ENCODE assay signal across 20 mouse cellular contexts in the genomic region with DNA sequence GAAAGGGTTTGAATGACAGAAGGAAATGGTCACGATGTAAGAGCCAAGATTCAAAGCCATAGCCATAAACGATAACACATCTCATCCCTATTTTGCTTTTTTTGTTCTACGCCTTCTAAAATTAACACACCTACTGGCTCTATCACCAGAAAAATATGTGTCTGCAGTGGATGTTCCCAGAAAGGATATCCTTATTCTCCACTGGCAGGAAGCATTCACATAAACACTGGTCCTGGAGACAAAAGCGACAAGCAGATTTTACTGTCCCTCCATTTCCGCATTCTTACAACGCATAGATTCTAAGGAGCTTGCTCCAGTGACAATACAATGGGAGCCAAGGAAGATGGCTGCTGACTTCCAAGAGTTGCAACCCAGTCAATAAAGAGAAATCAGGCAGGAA. TPM values are rescaled to one million over a fixed set of nuclear protein-coding genes. Genes with fewer than 3 reads are reported as not detected.
A peak's percentile ranks its signal among the peaks of the same experiment; 100 is the strongest.
DNase-seq lines count a peak whose midpoint lies in the region; ATAC-seq lines count a peak whose summit lies in the region.
"Had no signal": no experiment of that assay in that cellular context is flagged by ENCODE, and none has a peak within 500 bp of the region (broad histone marks: within the 10 kb centered on the region; RNA-seq: fewer than 3 reads in every experiment).

No protein-coding gene starts in this region.

- 0 out of 2 replicates have a peak overlapping the region, but pooled peaks have one; percentile 19 for H3K27ac ChIP-seq in hindbrain, embryonic 13.5 days
- H3K27ac ChIP-seq in hindbrain, embryonic 10.5 days = no peak overlapping the region
- 0 out of 2 replicates have a peak overlapping the region, but pooled peaks have one; percentile 3 for H3K27ac ChIP-seq in midbrain, embryonic 14.5 days (replicated peaks; ENCODE audit: low read depth, low read length)
- H3K27ac ChIP-seq in midbrain, embryonic 15.5 days = no peak overlapping the region
- H3K27ac ChIP-seq: embryonic facial prominence, embryonic 15.5 days; forebrain, embryonic 15.5 days; heart, embryonic 15.5 days had no signal

- ATAC-seq in hindbrain, embryonic 13.5 days (ENCODE audit: low FRiP score) = no peak
- ATAC-seq in midbrain, embryonic 14.5 days (ENCODE audit: low FRiP score, low TSS enrichment) = no peak
- no peak for ATAC-seq in midbrain, embryonic 15.5 days (replicated peaks)
- ATAC-seq: forebrain, embryonic 15.5 days; hindbrain, embryonic 16.5 days; inflammation-experienced regulatory T-cells, adult 6 months had no signal

- peaks cover 5% of the 10 kb centered on the region for H3K4me1 ChIP-seq in hindbrain, embryonic 13.5 days (replicated peaks)
- H3K4me1 ChIP-seq in hindbrain, embryonic 10.5 days (replicated peaks) = 0 out of 2 replicates have a peak, but pooled peaks cover 3% of the 10 kb centered on the region
- H3K4me1 ChIP-seq in midbrain, embryonic 14.5 days (ENCODE audit: control insufficient read depth, insufficient read depth, low read length) = no peaks in the 10 kb centered on the region
- H3K4me1 ChIP-seq in midbrain, embryonic 15.5 days = no peaks in the 10 kb centered on the region; the same call in 1 of the 2 replicates
- H3K4me1 ChIP-seq: embryonic facial prominence, embryonic 15.5 days; forebrain, embryonic 10.5 days had no signal

- DNase-seq in hindbrain, embryonic 10.5 days (ENCODE audit: low spot score) = no peak
- DNase-seq in midbrain, embryonic 14.5 days = no peak
- DNase-seq in lung, postnatal 14 days = peak; percentile 9
- no peak for DNase-seq in cerebellum, adult 11-12 months
- no peak for DNase-seq in thymus, postnatal 36 days
- DNase-seq: adrenal gland, adult 2 months; adrenal gland, postnatal 25 days; cerebellum, adult 8-10 months; cerebellum, postnatal 14 days; embryo, embryonic 11 days; gastrocnemius, postnatal 25 days had no signal

- H3K4me3 ChIP-seq in hindbrain, embryonic 13.5 days = no peak overlapping the region
- no peak overlapping the region for H3K4me3 ChIP-seq in hindbrain, embryonic 10.5 days
- no peak overlapping the region for H3K4me3 ChIP-seq in midbrain, embryonic 14.5 days (replicated peaks; ENCODE audit: low read depth, low read length)
- no peak overlapping the region for H3K4me3 ChIP-seq in midbrain, embryonic 15.5 days
- H3K4me3 ChIP-seq: embryonic facial prominence, embryonic 15.5 days; erythroblast, embryonic 14.5 days; forebrain, embryonic 10.5 days; forebrain, embryonic 15.5 days; heart, embryonic 15.5 days had no signal

- H3K36me3 ChIP-seq in hindbrain, embryonic 13.5 days = no peaks in the 10 kb centered on the region
- peaks cover 58% of the 10 kb centered on the region for H3K36me3 ChIP-seq in hindbrain, embryonic 10.5 days
- H3K36me3 ChIP-seq in midbrain, embryonic 14.5 days (ENCODE audit: control insufficient read depth, insufficient read depth, low read length) = peaks cover 5% of the 10 kb centered on the region; the same call in 1 of the 2 replicates
- no peaks in the 10 kb centered on the region for H3K36me3 ChIP-seq in midbrain, embryonic 15.5 days (replicated peaks)
- H3K36me3 ChIP-seq: embryonic facial prominence, embryonic 15.5 days; forebrain, embryonic 15.5 days; heart, embryonic 15.5 days had no signal

- H3K9ac ChIP-seq in hindbrain, embryonic 13.5 days = no peak overlapping the region
- no peak overlapping the region for H3K9ac ChIP-seq in midbrain, embryonic 14.5 days (replicated peaks; ENCODE audit: low read length)
- H3K9ac ChIP-seq in midbrain, embryonic 15.5 days = no peak overlapping the region
- H3K9ac ChIP-seq: embryonic facial prominence, embryonic 15.5 days; forebrain, embryonic 15.5 days; heart, embryonic 15.5 days had no signal

- no peaks in the 10 kb centered on the region for H3K27me3 ChIP-seq in hindbrain, embryonic 13.5 days
- no peaks in the 10 kb centered on the region for H3K27me3 ChIP-seq in hindbrain, embryonic 10.5 days (ENCODE audit: insufficient read depth, poor library complexity, severe bottlenecking)
- H3K27me3 ChIP-seq in midbrain, embryonic 14.5 days (ENCODE audit: control insufficient read depth, insufficient read depth, low read length) = no peaks in the 10 kb centered on the region
- H3K27me3 ChIP-seq in midbrain, embryonic 15.5 days (replicated peaks) = no peaks in the 10 kb centered on the region
- H3K27me3 ChIP-seq: embryonic facial prominence, embryonic 15.5 days; forebrain, embryonic 15.5 days; heart, embryonic 15.5 days had no signal

- H3K4me2 ChIP-seq in hindbrain, embryonic 13.5 days = no peak overlapping the region
- H3K4me2 ChIP-seq in midbrain, embryonic 14.5 days (ENCODE audit: low read length) = no peak overlapping the region
- H3K4me2 ChIP-seq in midbrain, embryonic 15.5 days = no peak overlapping the region
- H3K4me2 ChIP-seq: embryonic facial prominence, embryonic 15.5 days; forebrain, embryonic 15.5 days; heart, embryonic 15.5 days had no signal

- WGBS in hindbrain, embryonic 13.5 days = 87% methylated on average over 6 of the region's 6 CpGs
- WGBS in hindbrain, embryonic 10.5 days = 93% methylated on average over 6 of the region's 6 CpGs
- 93% methylated on average over 6 of the region's 6 CpGs for WGBS in midbrain, embryonic 14.5 days
- 92% methylated on average over 6 of the region's 6 CpGs for WGBS in midbrain, embryonic 15.5 days

- no peaks in the 10 kb centered on the region for H3K9me3 ChIP-seq in hindbrain, embryonic 13.5 days
- H3K9me3 ChIP-seq in hindbrain, embryonic 10.5 days = no peaks in the 10 kb centered on the region
- no peaks in the 10 kb centered on the region for H3K9me3 ChIP-seq in midbrain, embryonic 14.5 days (ENCODE audit: control insufficient read depth, low read length)
- H3K9me3 ChIP-seq in midbrain, embryonic 15.5 days = no peaks in the 10 kb centered on the region
- H3K9me3 ChIP-seq: embryonic facial prominence, embryonic 15.5 days; forebrain, embryonic 10.5 days; forebrain, embryonic 15.5 days; heart, embryonic 15.5 days had no signal

RNA-seq across cellular contexts. Expression of a gene that starts 57.3 kb away (rescaled TPM):
- 20.1 and 23.6 TPM in 2 replicates for polyA plus RNA-seq in hindbrain, embryonic 13.5 days (2015; fragmentation: Nextera tagmentation; extraction: Ambion mirVana)
- polyA plus RNA-seq in hindbrain, embryonic 10.5 days (2016; fragmentation: Nextera tagmentation; extraction: Ambion mirVana) = 15.0 and 24.4 TPM in 2 replicates
- 40.2 and 42.0 TPM in 2 replicates for polyA plus RNA-seq in midbrain, embryonic 14.5 days (2014; fragmentation: Nextera tagmentation; extraction: Ambion mirVana)
- polyA plus RNA-seq in midbrain, embryonic 15.5 days (2015; fragmentation: Nextera tagmentation; extraction: Ambion mirVana) = 37.3 and 40.5 TPM in 2 replicates
- polyA plus RNA-seq: erythroblast, embryonic 14.5 days; inflammation-experienced regulatory T-cells, adult 6 months had no signal

Comparison
In these comparisons a context has a peak if more than half of its experiments do, and no peak if none do; other contexts are left out.
1. H3K27ac ChIP-seq: peak in hindbrain, embryonic 13.5 days (single experiment) and midbrain, embryonic 14.5 days (single experiment); none in hindbrain, embryonic 10.5 days (single experiment) and midbrain, embryonic 15.5 days (single experiment).